Mouse (Mus musculus): ENCODE measurements around the gene Pitpnc1. TPM values are rescaled to one million over a fixed set of nuclear protein-coding genes. Genes with fewer than 3 reads are reported as not detected.
A peak's percentile ranks its signal among the peaks of the same experiment; 100 is the strongest.

Pitpnc1 gene
- total RNA-seq, 2 experiments from 2014 or later, result 23.2 to 24.7 TPM

- no peak for DNase-seq (ENCODE audit: low spot score in 2 of 2)
Observed at GRCm38 (mm10) chr11:107287215-107288185, 183.0 kb downstream of the Pitpnc1 start.

GRCm38 (mm10) chr11:107285731-107286130 lies 184.8 kb downstream of the Pitpnc1 start:
- no peak for DNase-seq (ENCODE audit: low spot score in 2 of 2)

GRCm38 (mm10) chr11:107283632-107284031 lies 186.9 kb downstream of the Pitpnc1 start:
- no peak for DNase-seq (ENCODE audit: low spot score in 2 of 2)

- no peak for DNase-seq (ENCODE audit: low spot score in 2 of 2)
Observed at GRCm38 (mm10) chr11:107282481-107282880, 188.0 kb downstream of the Pitpnc1 start.

GRCm38 (mm10) chr11:107279258-107279657 lies 191.2 kb downstream of the Pitpnc1 start:
- no peak for DNase-seq (ENCODE audit: low spot score in 2 of 2)

- peak in 1 of 2 experiments; percentile 22 for DNase-seq (ENCODE audit: low spot score in 2 of 2)
Observed at GRCm38 (mm10) chr11:107276898-107277297, 193.6 kb downstream of the Pitpnc1 start.

- no peak for DNase-seq (ENCODE audit: low spot score in 2 of 2)
Observed at GRCm38 (mm10) chr11:107276337-107276736, 194.2 kb downstream of the Pitpnc1 start.

- DNase-seq (ENCODE audit: low spot score in 2 of 2), result peak in 1 of 2 experiments; percentile 20
Observed at GRCm38 (mm10) chr11:107275902-107276301, 194.6 kb downstream of the Pitpnc1 start.

- DNase-seq (ENCODE audit: low spot score in 2 of 2), result no peak
Observed at GRCm38 (mm10) chr11:107274206-107274605, 196.3 kb downstream of the Pitpnc1 start.

- peak in 1 of 2 experiments; percentile 41 for DNase-seq (ENCODE audit: low spot score in 2 of 2)
Observed at GRCm38 (mm10) chr11:107272351-107272975, 198.0 kb downstream of the Pitpnc1 start.

GRCm38 (mm10) chr11:107270564-107270963 lies 199.9 kb downstream of the Pitpnc1 start:
- DNase-seq (ENCODE audit: low spot score in 2 of 2), result no peak

- no peak for DNase-seq (ENCODE audit: low spot score in 2 of 2)
Observed at GRCm38 (mm10) chr11:107267522-107267921, 203.0 kb downstream of the Pitpnc1 start.

- no peak for DNase-seq (ENCODE audit: low spot score in 2 of 2)
Observed at GRCm38 (mm10) chr11:107265861-107266260, 204.6 kb downstream of the Pitpnc1 start.

GRCm38 (mm10) chr11:107264889-107265615 lies 205.4 kb downstream of the Pitpnc1 start:
- no peak for DNase-seq (ENCODE audit: low spot score in 2 of 2)

GRCm38 (mm10) chr11:107263838-107264237 lies 206.7 kb downstream of the Pitpnc1 start:
- no peak for DNase-seq (ENCODE audit: low spot score in 2 of 2)

- no peak for DNase-seq (ENCODE audit: low spot score in 2 of 2)
Observed at GRCm38 (mm10) chr11:107259428-107259827, 211.1 kb downstream of the Pitpnc1 start.

GRCm38 (mm10) chr11:107255185-107255584 lies 215.3 kb downstream of the Pitpnc1 start:
- DNase-seq (ENCODE audit: low spot score in 2 of 2), result peak in 1 of 2 experiments; percentile 36

- DNase-seq (ENCODE audit: low spot score in 2 of 2), result no peak
Observed at GRCm38 (mm10) chr11:107254181-107254580, 216.3 kb downstream of the Pitpnc1 start.

GRCm38 (mm10) chr11:107252026-107252425 lies 218.5 kb downstream of the Pitpnc1 start:
- DNase-seq (ENCODE audit: low spot score in 2 of 2), result no peak

GRCm38 (mm10) chr11:107251460-107251859 lies 219.0 kb downstream of the Pitpnc1 start:
- no peak for DNase-seq (ENCODE audit: low spot score in 2 of 2)

GRCm38 (mm10) chr11:107250882-107251281 lies 219.6 kb downstream of the Pitpnc1 start:
- no peak for DNase-seq (ENCODE audit: low spot score in 2 of 2)

All from adrenal gland, postnatal 4 days (tissue).